ENCODE assay signal across 9 mouse cellular contexts in genomic region chr19:5687738-5688137, GRCm38 (mm10). TPM values are rescaled to one million over a fixed set of nuclear protein-coding genes. Genes with fewer than 3 reads are reported as not detected.
DNase-seq lines count a peak whose midpoint lies in the region; ATAC-seq and TF ChIP-seq lines count a peak whose summit lies in the region.
"Had no signal": no experiment of that assay in that cellular context is flagged by ENCODE, and none has a peak within 500 bp of the region (broad histone marks: within the 10 kb centered on the region; RNA-seq: fewer than 3 reads in every experiment).

No protein-coding gene starts in this region.

- H3K4me1 ChIP-seq in kidney, adult 2 months (ENCODE audit: control insufficient read depth, insufficient read depth, low read length): peaks cover 10% of the 10 kb centered on the region
- peaks cover 44% of the 10 kb centered on the region for H3K4me1 ChIP-seq in hindbrain, embryonic 12.5 days
- H3K4me1 ChIP-seq in midbrain, embryonic 13.5 days (replicated peaks): peaks cover 48% of the 10 kb centered on the region

- no peaks in the 10 kb centered on the region for H3K27me3 ChIP-seq in kidney, adult 2 months (replicated peaks; ENCODE audit: control insufficient read depth, insufficient read depth, low read length)
- no peaks in the 10 kb centered on the region for H3K27me3 ChIP-seq in hindbrain, embryonic 12.5 days
- no peaks in the 10 kb centered on the region for H3K27me3 ChIP-seq in midbrain, embryonic 13.5 days

- no peaks in the 10 kb centered on the region for H3K9me3 ChIP-seq in hindbrain, embryonic 12.5 days (replicated peaks)
- no peaks in the 10 kb centered on the region for H3K9me3 ChIP-seq in midbrain, embryonic 13.5 days

- H3K4me2 ChIP-seq in hindbrain, embryonic 12.5 days (replicated peaks): peak overlapping the region; percentile 100
- H3K4me2 ChIP-seq in midbrain, embryonic 13.5 days (replicated peaks): peak overlapping the region; percentile 100

- TF ChIP-seq POLR2A in kidney, adult 2 months (IDR thresholded peaks at IDR 0.05; ENCODE audit: low read depth, low read length): no peak

- no peak overlapping the region for H3K27ac ChIP-seq in kidney, adult 2 months (ENCODE audit: insufficient read depth, low read depth, low read length)
- peak overlapping the region; percentile 89 for H3K27ac ChIP-seq in hindbrain, embryonic 12.5 days
- peak overlapping the region; percentile 90 for H3K27ac ChIP-seq in midbrain, embryonic 13.5 days

- peak overlapping the region; percentile 79 for H3K4me3 ChIP-seq in kidney, adult 2 months (ENCODE audit: insufficient read depth, low read depth, low read length)
- peak overlapping the region; percentile 90 for H3K4me3 ChIP-seq in hindbrain, embryonic 12.5 days
- peak overlapping the region; percentile 97 for H3K4me3 ChIP-seq in midbrain, embryonic 13.5 days (replicated peaks)

- no peak for ATAC-seq in hindbrain, embryonic 12.5 days (ENCODE audit: low FRiP score)
- no peak for ATAC-seq in midbrain, embryonic 13.5 days

- 13% methylated on average over 9 of the region's 9 CpGs for WGBS in kidney, adult 2 months
- WGBS in hindbrain, embryonic 12.5 days: 20% methylated on average over 9 of the region's 9 CpGs
- WGBS in midbrain, embryonic 13.5 days: 20% methylated on average over 9 of the region's 9 CpGs

- no peak for DNase-seq in kidney, adult 2 months
- DNase-seq in kidney, postnatal 4 days: no peak
- DNase-seq in NIH3T3 (ENCODE audit: low read depth): peak; percentile 35
- DNase-seq in right cerebral cortex, postnatal 4 days: no peak
- no peak for DNase-seq in urinary bladder, postnatal 10 days (ENCODE audit: low spot score)
- no peak for DNase-seq in thymus, postnatal 0 days (ENCODE audit: low spot score)

- peak overlapping the region; percentile 94 for H3K9ac ChIP-seq in hindbrain, embryonic 12.5 days
- peak overlapping the region; percentile 97 for H3K9ac ChIP-seq in midbrain, embryonic 13.5 days (replicated peaks)

- no peak for TF ChIP-seq CTCF in kidney, adult 2 months (conservative IDR thresholded peaks at IDR 0.05; ENCODE audit: insufficient read depth, insufficient read length, low read depth, low read length)

- H3K36me3 ChIP-seq in kidney, adult 2 months (ENCODE audit: control insufficient read depth, insufficient read depth, low read length): 0 out of 2 replicates have a peak, but pooled peaks cover 2% of the 10 kb centered on the region
- H3K36me3 ChIP-seq in hindbrain, embryonic 12.5 days: peaks cover 55% of the 10 kb centered on the region
- peaks cover 55% of the 10 kb centered on the region for H3K36me3 ChIP-seq in midbrain, embryonic 13.5 days

RNA-seq across cellular contexts. Expression of gene Map3k11, which starts 0.8 kb away (rescaled TPM):
- polyA plus RNA-seq in kidney, adult 2 months (2012; rRNA removed): 72.2 and 83.9 TPM in 2 replicates
- 21.5 and 23.3 TPM in 2 replicates for polyA plus RNA-seq in hindbrain, embryonic 12.5 days (2016; fragmentation: Nextera tagmentation; extraction: Ambion mirVana)
- 11.4 and 15.1 TPM in 2 replicates for polyA plus RNA-seq in midbrain, embryonic 13.5 days (2015; fragmentation: Nextera tagmentation; extraction: Ambion mirVana)
- 25.7 and 29.2 TPM in 2 replicates for polyA plus RNA-seq in thymus, postnatal 0 days (2015; fragmentation: Nextera tagmentation; extraction: Ambion mirVana)

RNA-seq across cellular contexts. Expression of gene Pcnx3, which starts 1.0 kb away (rescaled TPM):
- 88.8 and 108 TPM in 2 replicates for polyA plus RNA-seq in kidney, adult 2 months (2012; rRNA removed)
- 34.6 and 35.0 TPM in 2 replicates for polyA plus RNA-seq in hindbrain, embryonic 12.5 days (2016; fragmentation: Nextera tagmentation; extraction: Ambion mirVana)
- 25.6 and 29.1 TPM in 2 replicates for polyA plus RNA-seq in midbrain, embryonic 13.5 days (2015; fragmentation: Nextera tagmentation; extraction: Ambion mirVana)
- 13.7 and 19.4 TPM in 2 replicates for polyA plus RNA-seq in thymus, postnatal 0 days (2015; fragmentation: Nextera tagmentation; extraction: Ambion mirVana)

RNA-seq across cellular contexts. Expression of gene Kcnk7, which starts 16.4 kb away (rescaled TPM):
- polyA plus RNA-seq in kidney, adult 2 months (2012; rRNA removed): 0.08 and 0.13 TPM in 2 replicates
- not detected in 2 replicates for polyA plus RNA-seq in hindbrain, embryonic 12.5 days (2016; fragmentation: Nextera tagmentation; extraction: Ambion mirVana)
- polyA plus RNA-seq in midbrain, embryonic 13.5 days (2015; fragmentation: Nextera tagmentation; extraction: Ambion mirVana): 0.15 TPM in 1 of 2 replicates, not detected in the other
- 0.32 and 0.74 TPM in 2 replicates for polyA plus RNA-seq in thymus, postnatal 0 days (2015; fragmentation: Nextera tagmentation; extraction: Ambion mirVana)
- polyA plus RNA-seq: large intestine, adult 2 months had no signal

RNA-seq across cellular contexts. Expression of gene Sipa1, which starts 24.2 kb away (rescaled TPM):
- polyA plus RNA-seq in kidney, adult 2 months (2012; rRNA removed): 35.4 and 36.9 TPM in 2 replicates
- 22.4 and 25.4 TPM in 2 replicates for polyA plus RNA-seq in hindbrain, embryonic 12.5 days (2016; fragmentation: Nextera tagmentation; extraction: Ambion mirVana)
- 10.8 and 14.1 TPM in 2 replicates for polyA plus RNA-seq in midbrain, embryonic 13.5 days (2015; fragmentation: Nextera tagmentation; extraction: Ambion mirVana)
- 37.4 and 39.2 TPM in 2 replicates for polyA plus RNA-seq in thymus, postnatal 0 days (2015; fragmentation: Nextera tagmentation; extraction: Ambion mirVana)

RNA-seq across cellular contexts. Expression of gene Ehbp1l1, which starts 38.4 kb away (rescaled TPM):
- polyA plus RNA-seq in kidney, adult 2 months (2012; rRNA removed): 19.3 and 20.1 TPM in 2 replicates
- polyA plus RNA-seq in hindbrain, embryonic 12.5 days (2016; fragmentation: Nextera tagmentation; extraction: Ambion mirVana): 10.8 and 12.1 TPM in 2 replicates
- 8.9 and 10.5 TPM in 2 replicates for polyA plus RNA-seq in midbrain, embryonic 13.5 days (2015; fragmentation: Nextera tagmentation; extraction: Ambion mirVana)
- 17.6 TPM in 2 replicates for polyA plus RNA-seq in thymus, postnatal 0 days (2015; fragmentation: Nextera tagmentation; extraction: Ambion mirVana)
